Mouse (Mus musculus) brain, embryonic 14.5 days (tissue): Measurements from ENCODE around the gene 1110051M20Rik.

Experiments
- CTCF ChIP-seq: fragments of 200-500 bp; IDR thresholded peaks from 2 replicates; pipeline ENCODE4 v1.5.1; 2012; ENCODE audit warnings: inconsistent platforms, mild to moderate bottlenecking, moderate library complexity, borderline replicate concordance; ENCODE audit not compliant: insufficient read depth, insufficient read length; ENCODE audit errors: extremely low read depth
- POLR2A ChIP-seq: fragments of 200-500 bp; IDR thresholded peaks from 2 replicates; pipeline ENCODE4 v1.6.1; 2012; ENCODE audit warnings: mild to moderate bottlenecking, inconsistent platforms, borderline replicate concordance; ENCODE audit not compliant: poor library complexity, insufficient read depth, insufficient read length, severe bottlenecking; ENCODE audit errors: extremely low read depth

- no peak for TF ChIP-seq CTCF
- no peak for TF ChIP-seq POLR2A
These were observed 23.1 kb upstream of the 1110051M20Rik start for GRCm38 (mm10) chr2:91467613-91468012.
